Mouse (Mus musculus): ENCODE results near the gene Vmn2r41.
"Not testable (repeated sequence)": the region's sequence is repeated elsewhere in the genome, so short reads cannot be mapped to it uniquely, and the experiment has no call there.

The Vmn2r41 gene

GRCm38 (mm10) chr7:8161554-8161953 is at the start of gene Vmn2r41:
Vmn2r41 (minus strand) TSS chr7:8161654.
- DNase-seq (ENCODE audit: low spot score), result not testable (repeated sequence)

GRCm38 (mm10) chr7:8200220-8200619 is 38.8 kb upstream of the Vmn2r41 start, which contains the start of gene Vmn2r42:
Vmn2r42 (minus strand) TSS chr7:8200320.
- not testable (repeated sequence) for DNase-seq (ENCODE audit: low spot score)

GRCm38 (mm10) chr7:8092871-8093270 is 68.6 kb downstream of the Vmn2r41 start:
- peak; percentile 43 for DNase-seq (ENCODE audit: low spot score)
